Mouse (Mus musculus): Measurements from ENCODE around the gene Nubp2.

The Nubp2 gene

GRCm38 (mm10) chr17:24894995-24895547 is 8.9 kb upstream of the Nubp2 start, which contains the start of the genes Eme2 and Mrps34:
Gene Eme2, minus strand, starts transcription at chr17:24895087.
Gene Mrps34, plus strand, starts transcription at chr17:24895116.
- ATAC-seq (ENCODE audit: insufficient number of reproducible peaks, low FRiP score, low TSS enrichment) = peak; percentile 17; the same call in 1 of the 2 replicates

GRCm38 (mm10) chr17:24894061-24894994 is 8.2 kb upstream of the Nubp2 start:
- no peak for ATAC-seq (ENCODE audit: insufficient number of reproducible peaks, low FRiP score, low TSS enrichment)

- ATAC-seq (ENCODE audit: insufficient number of reproducible peaks, low FRiP score, low TSS enrichment) = no peak
Measured at GRCm38 (mm10) chr17:24893276-24893675, 7.1 kb upstream of the Nubp2 start.

- ATAC-seq (ENCODE audit: insufficient number of reproducible peaks, low FRiP score, low TSS enrichment) = no peak
Measured at GRCm38 (mm10) chr17:24892785-24893184, 6.6 kb upstream of the Nubp2 start.

GRCm38 (mm10) chr17:24891321-24891720 is 5.2 kb upstream of the Nubp2 start:
- no peak for ATAC-seq (ENCODE audit: insufficient number of reproducible peaks, low FRiP score, low TSS enrichment)

- no peak for ATAC-seq (ENCODE audit: insufficient number of reproducible peaks, low FRiP score, low TSS enrichment)
Measured at GRCm38 (mm10) chr17:24890151-24891092, 4.3 kb upstream of the Nubp2 start.

GRCm38 (mm10) chr17:24888862-24889261 is 2.7 kb upstream of the Nubp2 start:
- no peak for ATAC-seq (ENCODE audit: insufficient number of reproducible peaks, low FRiP score, low TSS enrichment)

- no peak for ATAC-seq (ENCODE audit: insufficient number of reproducible peaks, low FRiP score, low TSS enrichment)
Measured at GRCm38 (mm10) chr17:24887291-24888080, 1.3 kb upstream of the Nubp2 start.

GRCm38 (mm10) chr17:24886932-24887271 is 753 bp upstream of the Nubp2 start:
- ATAC-seq (ENCODE audit: insufficient number of reproducible peaks, low FRiP score, low TSS enrichment) = 0 out of 2 replicates have a peak, but pooled peaks have one; percentile 43

- ATAC-seq (ENCODE audit: insufficient number of reproducible peaks, low FRiP score, low TSS enrichment) = no peak
Measured at GRCm38 (mm10) chr17:24885356-24886133, 604 bp downstream of the Nubp2 start.

GRCm38 (mm10) chr17:24884391-24884790 is 1.8 kb downstream of the Nubp2 start:
- no peak for ATAC-seq (ENCODE audit: insufficient number of reproducible peaks, low FRiP score, low TSS enrichment)

- ATAC-seq (ENCODE audit: insufficient number of reproducible peaks, low FRiP score, low TSS enrichment) = no peak
Measured at GRCm38 (mm10) chr17:24881738-24882440, 4.3 kb downstream of the Nubp2 start.

GRCm38 (mm10) chr17:24878531-24878930 is 7.6 kb downstream of the Nubp2 start:
- ATAC-seq (ENCODE audit: insufficient number of reproducible peaks, low FRiP score, low TSS enrichment) = no peak

GRCm38 (mm10) chr17:24878117-24878397 is 8.1 kb downstream of the Nubp2 start:
- no peak for ATAC-seq (ENCODE audit: insufficient number of reproducible peaks, low FRiP score, low TSS enrichment)

- ATAC-seq (ENCODE audit: insufficient number of reproducible peaks, low FRiP score, low TSS enrichment) = no peak
Measured at GRCm38 (mm10) chr17:24877336-24878116, 8.6 kb downstream of the Nubp2 start.

- ATAC-seq (ENCODE audit: insufficient number of reproducible peaks, low FRiP score, low TSS enrichment) = no peak
Measured at GRCm38 (mm10) chr17:24874989-24875388, 11.2 kb downstream of the Nubp2 start.

- no peak for ATAC-seq (ENCODE audit: insufficient number of reproducible peaks, low FRiP score, low TSS enrichment)
Measured at GRCm38 (mm10) chr17:24874405-24874745, 11.8 kb downstream of the Nubp2 start.

Measured in cerebellum, adult (tissue).